Mouse (Mus musculus): Measurements from ENCODE around the gene Tmem268.

Gene Tmem268

GRCm38 (mm10) chr4:63555111-63555510 is 3.5 kb upstream of the Tmem268 start:
- no peak for DNase-seq (ENCODE audit: low spot score in 2 of 2)

GRCm38 (mm10) chr4:63556665-63557064 is 1.9 kb upstream of the Tmem268 start:
- no peak for DNase-seq (ENCODE audit: low spot score in 2 of 2)

GRCm38 (mm10) chr4:63557124-63558059 is 1.2 kb upstream of the Tmem268 start:
- no peak for DNase-seq (ENCODE audit: low spot score in 2 of 2)

- no peak for DNase-seq (ENCODE audit: low spot score in 2 of 2)
Observed at GRCm38 (mm10) chr4:63559127-63559697, 631 bp downstream of the Tmem268 start.

- no peak for DNase-seq (ENCODE audit: low spot score in 2 of 2)
Observed at GRCm38 (mm10) chr4:63560079-63560478, 1.5 kb downstream of the Tmem268 start.

- no peak for DNase-seq (ENCODE audit: low spot score in 2 of 2)
Observed at GRCm38 (mm10) chr4:63561861-63562675, 3.5 kb downstream of the Tmem268 start.

- no peak for DNase-seq (ENCODE audit: low spot score in 2 of 2)
Observed at GRCm38 (mm10) chr4:63562742-63563141, 4.2 kb downstream of the Tmem268 start.

DNA sequence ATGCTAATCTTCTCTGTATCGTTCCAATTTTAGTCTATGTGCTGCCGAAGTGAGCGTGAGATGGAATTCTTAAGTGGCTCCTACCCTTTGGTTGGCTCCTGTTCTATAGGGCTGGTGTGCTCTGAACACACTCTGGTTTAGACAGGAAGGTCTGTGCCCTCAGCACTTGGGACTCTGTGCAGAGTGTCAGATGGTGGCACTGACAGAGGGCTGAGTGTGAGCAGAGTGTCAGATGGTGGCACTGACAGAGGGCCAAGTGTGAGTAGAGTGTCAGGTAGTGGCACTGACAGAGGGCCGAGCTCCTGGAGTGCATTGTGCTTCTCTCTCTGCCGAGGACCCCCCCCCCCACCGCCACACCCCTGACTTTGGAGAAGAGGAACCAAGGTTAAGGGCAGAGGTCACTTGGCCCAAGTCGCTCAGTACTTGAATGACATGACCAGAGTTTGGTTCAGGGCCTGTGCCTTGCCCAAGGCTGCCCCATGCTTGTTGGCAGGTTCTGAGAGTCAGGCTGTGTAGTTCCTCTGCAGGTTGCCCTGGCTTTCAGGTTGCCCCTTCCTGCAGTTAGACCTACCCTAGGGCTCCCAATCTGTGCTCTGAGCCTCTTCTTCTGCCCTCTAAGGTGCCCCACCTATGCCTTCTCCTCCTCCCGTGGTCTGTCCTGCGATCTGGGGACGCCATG is 9.3 kb downstream of the Tmem268 start:
- DNase-seq (ENCODE audit: low spot score in 2 of 2) = no peak

DNA sequence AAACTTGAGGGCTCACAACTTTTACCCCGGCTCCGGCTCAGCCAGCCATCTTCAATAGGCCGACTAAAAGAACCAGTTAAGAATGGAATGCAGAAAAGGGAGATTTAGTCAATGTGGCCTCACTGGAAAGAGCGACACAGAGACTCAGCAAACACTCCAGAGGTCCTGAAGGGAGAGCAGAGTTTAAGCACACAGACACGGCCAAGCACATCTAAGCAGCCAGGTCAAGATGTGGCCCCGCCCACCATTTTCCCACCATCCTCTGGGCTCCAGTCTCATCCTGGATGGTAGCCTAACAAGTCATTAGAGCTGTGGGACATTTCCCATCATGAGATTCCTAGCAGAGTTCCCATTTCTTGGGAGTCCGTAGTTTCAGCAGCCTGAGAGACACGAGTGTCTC is 10.7 kb downstream of the Tmem268 start:
- no peak for DNase-seq (ENCODE audit: low spot score in 2 of 2)

GRCm38 (mm10) chr4:63570208-63570781 is 11.7 kb downstream of the Tmem268 start:
- DNase-seq (ENCODE audit: low spot score in 2 of 2) = no peak

- no peak for DNase-seq (ENCODE audit: low spot score in 2 of 2)
Observed at GRCm38 (mm10) chr4:63572621-63573020, 14.0 kb downstream of the Tmem268 start.

DNA sequence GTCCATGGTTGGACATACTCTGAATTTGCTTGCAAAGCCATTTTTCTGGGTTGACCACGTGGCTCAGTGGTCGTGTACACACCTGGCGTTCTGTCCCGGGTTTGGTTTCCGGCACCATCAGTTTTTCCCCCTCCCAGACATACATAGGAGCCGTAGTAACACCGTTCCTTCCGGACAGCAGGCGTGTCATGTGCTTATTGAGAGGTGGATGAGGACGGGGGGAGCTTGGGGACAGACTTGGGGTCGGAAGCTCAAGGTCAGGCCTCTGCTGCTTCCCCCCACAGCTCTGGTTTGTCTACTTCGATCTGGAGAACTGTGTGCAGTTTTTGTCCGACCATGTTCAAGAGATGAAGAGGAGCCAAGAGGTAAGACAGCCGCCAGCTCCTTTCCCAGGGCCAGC is 21.1 kb downstream of the Tmem268 start:
- no peak for DNase-seq (ENCODE audit: low spot score in 2 of 2)

DNA sequence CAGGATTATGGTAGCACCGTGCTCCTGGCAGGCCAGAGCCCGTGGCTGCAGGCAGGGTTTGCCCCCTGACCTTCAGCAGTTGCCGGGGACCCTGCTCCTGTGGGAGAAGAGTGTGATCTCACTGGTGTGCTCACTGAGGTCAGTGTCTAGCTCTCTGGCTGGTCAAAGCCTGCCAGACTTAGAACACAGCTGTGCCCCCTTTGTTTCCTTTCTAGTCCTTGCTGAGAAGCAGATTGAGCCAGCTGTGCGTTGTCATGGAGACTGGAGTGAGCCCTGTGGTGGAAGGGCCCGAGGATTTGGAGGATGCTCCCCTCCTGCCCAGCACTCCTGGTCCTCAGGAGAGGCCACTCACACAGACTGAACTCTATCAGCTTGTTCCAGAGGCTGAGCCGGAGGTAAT is 21.5 kb downstream of the Tmem268 start:
- DNase-seq (ENCODE audit: low spot score in 2 of 2) = no peak

- DNase-seq (ENCODE audit: low spot score in 2 of 2) = no peak
Observed at GRCm38 (mm10) chr4:63582580-63582979, 24.0 kb downstream of the Tmem268 start.

DNA sequence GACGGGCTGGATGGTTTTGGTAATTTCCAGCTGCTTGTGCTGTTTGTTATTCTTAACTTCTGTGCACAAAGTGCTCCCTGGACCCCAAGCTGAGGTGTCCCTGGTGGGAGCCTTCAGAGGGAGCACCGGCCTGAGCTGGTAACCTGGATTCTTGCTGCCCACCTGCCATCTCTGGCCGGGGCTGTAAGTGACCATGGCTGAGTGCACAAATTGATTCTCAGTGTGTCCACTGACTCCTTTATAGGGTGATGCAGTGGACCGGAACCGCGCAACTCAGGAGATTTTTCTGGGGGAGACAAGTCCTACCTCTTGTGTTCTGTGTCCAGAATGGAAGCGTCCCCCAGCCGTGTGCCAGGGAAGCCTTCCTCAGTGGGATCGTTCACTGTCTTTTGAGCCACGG is 26.6 kb downstream of the Tmem268 start:
- no peak for DNase-seq (ENCODE audit: low spot score in 2 of 2)

GRCm38 (mm10) chr4:63586240-63586639 is 27.7 kb downstream of the Tmem268 start:
- no peak for DNase-seq (ENCODE audit: low spot score in 2 of 2)

DNA sequence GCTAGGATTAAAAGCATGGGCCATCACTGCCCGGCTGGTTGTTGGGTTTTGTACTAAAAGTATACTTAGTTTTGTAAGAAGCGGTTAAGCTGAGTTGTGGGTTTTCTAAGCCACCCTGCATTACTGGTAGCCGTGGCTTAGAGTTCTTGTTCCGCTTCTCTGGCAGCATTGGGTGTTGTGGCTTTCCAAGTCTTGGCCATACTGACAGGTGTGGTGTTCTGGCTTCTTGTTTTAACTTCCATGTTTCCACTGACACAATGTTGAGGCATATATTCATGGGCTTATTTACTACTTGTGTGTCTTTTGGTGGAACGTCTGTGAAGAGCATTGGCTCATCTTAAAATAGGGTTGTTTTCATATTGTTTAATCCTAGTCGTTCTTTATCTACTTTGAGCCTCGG is 31.4 kb downstream of the Tmem268 start:
- no peak for DNase-seq (ENCODE audit: low spot score in 2 of 2)

- DNase-seq (ENCODE audit: low spot score in 2 of 2) = no peak
Observed at GRCm38 (mm10) chr4:63590538-63590937, 32.0 kb downstream of the Tmem268 start.

GRCm38 (mm10) chr4:63594459-63595110 is 36.0 kb downstream of the Tmem268 start:
- no peak for DNase-seq (ENCODE audit: low spot score in 2 of 2)

DNA sequence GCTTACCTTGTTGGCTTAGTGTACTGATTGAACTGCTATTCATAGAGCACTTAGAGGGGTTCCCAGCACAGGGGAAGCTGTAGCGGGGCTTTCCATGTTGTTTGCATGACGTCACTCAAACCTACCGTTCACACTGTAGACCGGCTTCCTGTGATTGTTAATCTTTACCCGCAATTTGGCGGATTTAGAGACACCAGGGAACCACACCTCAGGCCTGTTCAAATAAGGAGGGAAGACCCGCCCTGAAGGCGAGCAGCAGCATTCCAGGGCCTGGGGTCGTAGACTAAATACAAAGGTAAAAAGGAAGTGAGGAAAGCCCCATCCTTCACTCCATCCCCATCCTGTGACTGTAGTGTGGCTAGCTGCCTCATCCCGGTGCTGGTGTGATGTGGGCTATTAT is 36.7 kb downstream of the Tmem268 start:
- no peak for DNase-seq (ENCODE audit: low spot score in 2 of 2)

GRCm38 (mm10) chr4:63596010-63596409 is 37.4 kb downstream of the Tmem268 start:
- DNase-seq (ENCODE audit: low spot score in 2 of 2) = no peak
